Mouse (Mus musculus): ENCODE results near the gene Fgfr2.

Gene Fgfr2

DNA sequence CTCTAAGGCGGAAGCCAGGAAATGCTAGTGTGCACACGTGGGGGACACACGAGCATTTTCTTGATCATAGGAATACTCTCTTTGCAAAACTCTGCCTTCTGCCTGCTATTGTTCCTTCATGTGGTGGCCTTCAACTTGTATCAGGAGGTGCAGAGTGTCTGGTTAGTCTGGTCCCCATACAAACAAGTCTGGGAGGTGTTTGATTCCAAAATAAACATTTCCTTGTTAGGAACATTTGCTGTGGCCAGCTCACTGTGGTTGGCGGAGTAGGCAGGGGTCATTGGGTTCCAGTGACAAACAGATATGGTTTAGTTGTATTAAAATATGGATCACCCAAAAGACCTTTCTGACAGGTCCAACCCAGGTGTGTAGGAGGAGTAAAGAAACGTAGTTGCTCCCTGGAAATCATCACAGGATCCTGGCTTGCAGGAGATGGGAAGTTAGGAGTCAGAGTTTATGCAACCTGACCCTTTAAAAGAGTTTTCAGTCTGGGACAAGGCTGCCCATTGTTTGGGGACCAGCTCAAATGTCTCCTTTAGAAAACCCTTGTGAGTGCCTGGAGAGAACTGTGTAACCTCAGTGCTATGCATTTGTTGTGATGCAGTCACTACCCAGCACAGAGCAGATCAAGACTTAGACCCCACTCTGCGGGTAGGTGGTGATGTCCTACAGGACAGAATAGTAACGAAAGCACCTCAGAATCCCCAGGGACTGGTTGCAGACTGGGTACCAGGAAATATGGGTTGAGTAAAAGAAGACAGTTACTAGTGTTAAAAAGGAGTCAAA is 235.9 kb downstream of the Fgfr2 start:
- peaks cover 6% of the 10 kb centered on the region; the same call in 1 of the 2 replicates for H3K36me3 ChIP-seq (ENCODE audit: control insufficient read depth, insufficient read depth, low read length, poor library complexity, severe bottlenecking)
- no peaks in the 10 kb centered on the region for H3K27me3 ChIP-seq (ENCODE audit: control insufficient read depth, insufficient read depth, low read length, poor library complexity, severe bottlenecking)
- no peak for DNase-seq (ENCODE audit: low read depth, low spot score)

DNA sequence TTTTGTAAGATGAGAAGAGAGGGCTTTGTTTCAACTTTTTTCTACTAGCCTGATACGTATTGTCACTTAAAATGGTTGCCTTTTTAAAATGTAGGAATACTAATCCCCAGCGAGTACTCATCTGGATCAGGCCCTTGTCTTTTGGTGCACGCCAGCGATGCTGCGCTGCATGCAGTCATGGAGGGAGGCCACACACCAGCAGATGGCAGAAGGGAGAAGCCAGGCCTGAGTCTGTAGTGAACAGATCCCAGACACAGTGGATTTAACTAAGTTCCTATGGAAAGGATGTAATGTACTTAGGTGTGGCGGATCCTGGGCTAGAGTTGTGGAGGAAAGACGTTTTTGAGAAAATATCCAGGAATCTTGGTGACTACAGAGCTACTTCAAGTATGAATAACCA is 239.1 kb downstream of the Fgfr2 start:
- H3K36me3 ChIP-seq (ENCODE audit: control insufficient read depth, insufficient read depth, low read length, poor library complexity, severe bottlenecking) = peaks cover 17% of the 10 kb centered on the region
- H3K27me3 ChIP-seq (ENCODE audit: control insufficient read depth, insufficient read depth, low read length, poor library complexity, severe bottlenecking) = no peaks in the 10 kb centered on the region
- DNase-seq (ENCODE audit: low read depth, low spot score) = no peak

- Histone ChIP-seq H3K27me3 (ENCODE audit: control insufficient read depth, insufficient read depth, low read length, poor library complexity, severe bottlenecking) (no peaks in the 10 kb centered on the region), H3K36me3 (ENCODE audit: control insufficient read depth, insufficient read depth, low read length, poor library complexity, severe bottlenecking) (peaks cover 22% of the 10 kb centered on the region)
- peak; percentile 66 for DNase-seq (ENCODE audit: low read depth, low spot score)
These were observed 240.8 kb downstream of the Fgfr2 start for GRCm38 (mm10) chr7:132882343-132882742.

GRCm38 (mm10) chr7:132880276-132880675 is 242.9 kb downstream of the Fgfr2 start:
- peaks cover 28% of the 10 kb centered on the region for H3K36me3 ChIP-seq (ENCODE audit: control insufficient read depth, insufficient read depth, low read length, poor library complexity, severe bottlenecking)
- no peaks in the 10 kb centered on the region for H3K27me3 ChIP-seq (ENCODE audit: control insufficient read depth, insufficient read depth, low read length, poor library complexity, severe bottlenecking)
- DNase-seq (ENCODE audit: low read depth, low spot score) = no peak

GRCm38 (mm10) chr7:132875391-132876086 is 247.6 kb downstream of the Fgfr2 start:
- DNase-seq (ENCODE audit: low read depth, low spot score) = no peak
- peaks cover 21% of the 10 kb centered on the region for H3K36me3 ChIP-seq (ENCODE audit: control insufficient read depth, insufficient read depth, low read length, poor library complexity, severe bottlenecking)
- no peaks in the 10 kb centered on the region for H3K27me3 ChIP-seq (ENCODE audit: control insufficient read depth, insufficient read depth, low read length, poor library complexity, severe bottlenecking)

DNA sequence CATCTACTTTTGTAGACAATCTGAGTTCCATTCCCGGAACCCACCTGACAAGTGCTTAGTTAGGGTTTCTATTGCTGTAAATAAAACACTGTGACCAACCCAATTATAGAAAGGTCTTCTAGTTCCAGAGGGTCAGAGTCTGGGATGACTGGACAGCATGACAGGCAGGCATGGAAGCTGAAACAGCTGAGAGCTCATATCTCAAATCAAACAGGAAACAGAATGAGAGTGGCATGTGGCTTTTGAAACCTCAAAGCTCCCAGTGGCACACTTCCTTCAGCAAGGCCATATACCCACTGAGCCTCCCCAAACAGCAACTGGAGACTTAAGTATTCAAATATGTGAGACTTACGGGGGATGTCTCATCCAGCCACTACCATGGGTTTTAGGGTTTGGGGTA is 250.1 kb downstream of the Fgfr2 start:
- Histone ChIP-seq H3K36me3 (ENCODE audit: control insufficient read depth, insufficient read depth, low read length, poor library complexity, severe bottlenecking) (peaks cover 12% of the 10 kb centered on the region), H3K27me3 (ENCODE audit: control insufficient read depth, insufficient read depth, low read length, poor library complexity, severe bottlenecking) (no peaks in the 10 kb centered on the region)
- DNase-seq (ENCODE audit: low read depth, low spot score) = no peak

DNA sequence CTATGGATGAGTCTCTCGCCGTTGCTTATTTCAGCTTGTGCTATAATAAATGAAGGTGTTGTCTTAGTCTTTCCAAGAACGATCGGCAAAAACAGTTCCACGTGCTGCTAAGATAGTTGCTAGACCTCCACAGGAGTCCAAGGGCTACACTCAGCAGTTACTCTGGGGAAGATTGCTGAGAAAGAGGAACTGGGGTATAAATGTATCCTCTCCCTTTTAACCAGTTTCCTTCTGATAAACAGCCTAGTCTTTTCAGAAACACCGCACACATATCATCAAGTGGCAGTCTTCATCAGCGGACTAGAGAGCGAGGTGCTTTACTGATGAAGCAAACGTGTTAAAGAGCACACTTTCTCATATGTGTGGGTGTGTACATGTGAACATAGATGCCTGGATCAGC is 256.8 kb downstream of the Fgfr2 start:
- Histone ChIP-seq H3K36me3 (ENCODE audit: control insufficient read depth, insufficient read depth, low read length, poor library complexity, severe bottlenecking) (peaks cover 11% of the 10 kb centered on the region; the same call in 1 of the 2 replicates), H3K27me3 (ENCODE audit: control insufficient read depth, insufficient read depth, low read length, poor library complexity, severe bottlenecking) (no peaks in the 10 kb centered on the region)
- no peak for DNase-seq (ENCODE audit: low read depth, low spot score)

- Histone ChIP-seq H3K36me3 (ENCODE audit: control insufficient read depth, insufficient read depth, low read length, poor library complexity, severe bottlenecking) (no peaks in the 10 kb centered on the region), H3K27me3 (ENCODE audit: control insufficient read depth, insufficient read depth, low read length, poor library complexity, severe bottlenecking) (no peaks in the 10 kb centered on the region)
- DNase-seq (ENCODE audit: low read depth, low spot score) = peak; percentile 91
These were observed 263.9 kb downstream of the Fgfr2 start, which contains the start of gene Abraxas2 for GRCm38 (mm10) chr7:132859042-132859958. Gene Abraxas2, plus strand, starts transcription at chr7:132859225.

DNA sequence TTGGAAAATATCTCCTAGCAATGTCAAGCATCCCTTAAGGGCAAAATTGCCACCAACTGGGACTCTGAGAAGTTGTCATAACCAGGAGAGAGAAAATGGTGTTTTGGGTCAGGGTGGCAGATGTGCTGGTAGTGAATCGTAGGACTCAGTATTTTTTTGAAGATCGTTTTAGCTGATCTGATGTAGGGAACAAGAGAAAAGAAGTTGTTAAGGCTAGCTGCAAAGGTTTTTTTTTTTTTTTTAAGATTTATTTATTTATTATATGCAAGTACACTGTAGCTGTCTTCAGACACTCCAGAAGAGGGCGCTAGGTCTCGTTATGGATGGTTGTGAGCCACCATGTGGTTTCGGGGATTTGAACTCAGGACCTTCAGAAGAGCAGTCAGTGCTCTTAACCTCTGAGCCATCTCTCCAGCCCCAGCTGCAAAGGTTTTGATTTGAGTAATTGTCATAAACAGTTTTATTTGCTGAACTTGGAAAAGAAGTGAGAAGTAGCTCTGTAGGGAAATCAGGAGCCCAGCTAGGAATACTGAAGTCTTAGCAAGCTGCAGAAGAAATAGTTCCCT is 265.0 kb downstream of the Fgfr2 start:
- no peaks in the 10 kb centered on the region for H3K27me3 ChIP-seq (ENCODE audit: control insufficient read depth, insufficient read depth, low read length, poor library complexity, severe bottlenecking)
- DNase-seq (ENCODE audit: low read depth, low spot score) = peak; percentile 26

DNA sequence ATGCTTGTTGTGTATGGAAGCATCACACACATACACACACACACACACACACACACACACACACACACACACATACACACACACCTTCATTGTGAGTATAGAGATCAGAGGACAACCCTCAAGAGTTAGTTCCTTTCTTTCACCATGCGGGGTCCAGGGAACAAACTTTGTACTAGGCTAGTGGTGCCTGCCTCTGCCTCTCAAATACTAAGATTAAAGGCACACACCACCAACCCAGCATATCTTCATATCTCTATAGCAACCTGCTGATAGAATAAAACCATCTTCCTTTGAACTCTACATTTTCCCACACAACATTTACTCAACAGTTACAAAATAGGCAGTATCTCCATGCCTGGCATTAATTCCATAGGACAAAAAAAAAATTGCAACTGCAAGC is 267.1 kb downstream of the Fgfr2 start:
- H3K27me3 ChIP-seq (ENCODE audit: control insufficient read depth, insufficient read depth, low read length, poor library complexity, severe bottlenecking) = no peaks in the 10 kb centered on the region
- no peak for DNase-seq (ENCODE audit: low read depth, low spot score)
- H3K36me3 ChIP-seq (ENCODE audit: control insufficient read depth, insufficient read depth, low read length, poor library complexity, severe bottlenecking) = no peaks in the 10 kb centered on the region

More for the DNA sequence above, 265.0 kb downstream of the Fgfr2 start:
- H3K36me3 ChIP-seq (ENCODE audit: control insufficient read depth, insufficient read depth, low read length, poor library complexity, severe bottlenecking) = no peaks in the 10 kb centered on the region

GRCm38 (mm10) chr7:132853946-132854345 is 269.2 kb downstream of the Fgfr2 start:
- no peak for DNase-seq (ENCODE audit: low read depth, low spot score)
- Histone ChIP-seq H3K27me3 (ENCODE audit: control insufficient read depth, insufficient read depth, low read length, poor library complexity, severe bottlenecking) (no peaks in the 10 kb centered on the region), H3K36me3 (ENCODE audit: control insufficient read depth, insufficient read depth, low read length, poor library complexity, severe bottlenecking) (peaks cover 3% of the 10 kb centered on the region; the same call in 1 of the 2 replicates)

DNA sequence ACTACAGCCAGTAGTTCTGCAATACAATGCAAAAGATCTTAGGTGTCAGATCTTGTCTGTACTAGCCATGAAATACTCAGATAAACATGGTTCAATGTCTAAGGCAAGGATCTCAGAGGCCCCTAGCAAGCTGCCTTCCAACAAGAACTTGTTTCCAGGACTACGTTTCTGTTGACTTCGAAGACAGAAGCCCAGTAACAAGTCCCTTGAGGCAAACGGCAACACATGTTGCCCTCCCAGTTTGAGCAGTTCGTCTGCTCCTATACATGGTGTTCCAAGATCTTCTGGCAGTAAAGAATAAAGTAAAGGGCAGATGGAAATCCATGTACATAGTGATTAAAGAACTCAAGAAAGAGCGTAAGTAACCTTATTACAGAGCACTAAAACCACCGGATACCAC is 269.8 kb downstream of the Fgfr2 start:
- Histone ChIP-seq H3K36me3 (ENCODE audit: control insufficient read depth, insufficient read depth, low read length, poor library complexity, severe bottlenecking) (peaks cover 3% of the 10 kb centered on the region; the same call in 1 of the 2 replicates), H3K27me3 (ENCODE audit: control insufficient read depth, insufficient read depth, low read length, poor library complexity, severe bottlenecking) (no peaks in the 10 kb centered on the region)
- no peak for DNase-seq (ENCODE audit: low read depth, low spot score)

GRCm38 (mm10) chr7:132852173-132852844 is 270.8 kb downstream of the Fgfr2 start, which contains the start of gene Eef1akmt2:
Gene Eef1akmt2, minus strand, starts transcription at chr7:132852673.
- peaks cover 4% of the 10 kb centered on the region; the same call in 1 of the 2 replicates for H3K36me3 ChIP-seq (ENCODE audit: control insufficient read depth, insufficient read depth, low read length, poor library complexity, severe bottlenecking)
- DNase-seq (ENCODE audit: low read depth, low spot score) = peak; percentile 90
- no peaks in the 10 kb centered on the region for H3K27me3 ChIP-seq (ENCODE audit: control insufficient read depth, insufficient read depth, low read length, poor library complexity, severe bottlenecking)

DNA sequence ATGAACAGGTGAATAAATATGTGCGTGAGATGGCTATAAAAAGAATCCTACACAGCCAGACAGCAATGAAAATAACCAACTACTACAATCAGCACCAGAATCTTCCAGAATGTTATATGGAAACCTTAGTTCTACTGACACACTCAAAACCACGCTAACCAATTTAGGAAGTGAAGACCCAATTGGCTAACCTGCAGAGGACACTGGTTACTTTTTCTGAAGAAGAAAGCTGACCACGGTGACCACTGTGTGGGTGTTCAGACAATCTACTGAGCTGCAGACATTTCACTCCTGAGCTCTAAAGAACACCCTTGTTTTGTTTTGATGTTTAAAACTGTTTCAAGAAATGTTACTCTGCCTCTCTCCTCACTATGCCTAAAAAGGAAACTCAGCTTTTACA is 280.0 kb downstream of the Fgfr2 start:
- Histone ChIP-seq H3K27me3 (ENCODE audit: control insufficient read depth, insufficient read depth, low read length, poor library complexity, severe bottlenecking) (no peaks in the 10 kb centered on the region), H3K36me3 (ENCODE audit: control insufficient read depth, insufficient read depth, low read length, poor library complexity, severe bottlenecking) (peaks cover 5% of the 10 kb centered on the region; the same call in 1 of the 2 replicates)
- no peak for DNase-seq (ENCODE audit: low read depth, low spot score)
